Mouse (Mus musculus): Measurements from ENCODE around the gene Rslcan18. TPM values are rescaled to one million over a fixed set of nuclear protein-coding genes. Genes with fewer than 3 reads are reported as not detected.
"Not testable (repeated sequence)": the region's sequence is repeated elsewhere in the genome, so short reads cannot be mapped to it uniquely, and the experiment has no call there.

Gene Rslcan18
- 0.05 and 0.17 TPM in 2 replicates for polyA plus RNA-seq (2012; rRNA removed)

GRCm38 (mm10) chr13:67116163-67116562 is at the start of gene Rslcan18:
Gene Rslcan18 (minus strand): TSS chr13:67116263.
- not testable (repeated sequence) for H3K4me3 ChIP-seq (ENCODE audit: control insufficient read depth, insufficient read depth, low read length); H3K36me3 ChIP-seq (ENCODE audit: control insufficient read depth, insufficient read depth, low read length); H3K4me1 ChIP-seq (replicated peaks; ENCODE audit: control insufficient read depth, insufficient read depth, low read length); H3K27me3 ChIP-seq (ENCODE audit: control insufficient read depth, insufficient read depth, low read length); H3K27ac ChIP-seq (ENCODE audit: control insufficient read depth, insufficient read depth, low read length); DNase-seq
- 92% methylated on average over 8 of the region's 8 CpGs for WGBS

GRCm38 (mm10) chr13:67128038-67128721 is 12.1 kb upstream of the Rslcan18 start:
- WGBS: 2% methylated on average over 18 of the region's 18 CpGs
- H3K27ac ChIP-seq (ENCODE audit: control insufficient read depth, insufficient read depth, low read length): no peak overlapping the region
- H3K36me3 ChIP-seq (ENCODE audit: control insufficient read depth, insufficient read depth, low read length): no peaks in the 10 kb centered on the region

GRCm38 (mm10) chr13:67127507-67127906 is 11.4 kb upstream of the Rslcan18 start:
- 86% methylated on average over 10 of the region's 10 CpGs for WGBS
- not testable (repeated sequence) for H3K36me3 ChIP-seq (ENCODE audit: control insufficient read depth, insufficient read depth, low read length); H3K4me1 ChIP-seq (replicated peaks; ENCODE audit: control insufficient read depth, insufficient read depth, low read length); DNase-seq; H3K27ac ChIP-seq (ENCODE audit: control insufficient read depth, insufficient read depth, low read length); H3K4me3 ChIP-seq (ENCODE audit: control insufficient read depth, insufficient read depth, low read length); H3K27me3 ChIP-seq (ENCODE audit: control insufficient read depth, insufficient read depth, low read length)

More at GRCm38 (mm10) chr13:67128038-67128721, 12.1 kb upstream of the Rslcan18 start:
- no peaks in the 10 kb centered on the region for H3K27me3 ChIP-seq (ENCODE audit: control insufficient read depth, insufficient read depth, low read length)
- H3K4me3 ChIP-seq (ENCODE audit: control insufficient read depth, insufficient read depth, low read length): peak overlapping the region; percentile 94
- peaks cover 4% of the 10 kb centered on the region for H3K4me1 ChIP-seq (replicated peaks; ENCODE audit: control insufficient read depth, insufficient read depth, low read length)
- TF ChIP-seq POLR2A (IDR thresholded peaks at IDR 0.05; ENCODE audit: control insufficient read depth, extremely low read depth, insufficient read depth, low read length, poor library complexity) (0 out of 2 replicates have a peak, but pooled peaks have one; percentile 27), CTCF (IDR thresholded peaks at IDR 0.05; ENCODE audit: borderline replicate concordance, control insufficient read depth, extremely low read depth, insufficient read depth, low read length, poor library complexity) (no peak)
- peak; percentile 74 for DNase-seq

- TF ChIP-seq POLR2A (IDR thresholded peaks at IDR 0.05; ENCODE audit: control insufficient read depth, extremely low read depth, insufficient read depth, low read length, poor library complexity) (no peak), CTCF (IDR thresholded peaks at IDR 0.05; ENCODE audit: borderline replicate concordance, control insufficient read depth, extremely low read depth, insufficient read depth, low read length, poor library complexity) (no peak)
- H3K27ac ChIP-seq (ENCODE audit: control insufficient read depth, insufficient read depth, low read length): no peak overlapping the region
- no peaks in the 10 kb centered on the region for H3K36me3 ChIP-seq (ENCODE audit: control insufficient read depth, insufficient read depth, low read length)
- no peak overlapping the region for H3K4me3 ChIP-seq (ENCODE audit: control insufficient read depth, insufficient read depth, low read length)
- DNase-seq: no peak
- H3K4me1 ChIP-seq (replicated peaks; ENCODE audit: control insufficient read depth, insufficient read depth, low read length): peaks cover 4% of the 10 kb centered on the region
- WGBS: 94% methylated on average over 1 of the region's 1 CpGs
- H3K27me3 ChIP-seq (ENCODE audit: control insufficient read depth, insufficient read depth, low read length): no peaks in the 10 kb centered on the region
Observed at GRCm38 (mm10) chr13:67124460-67124859, 8.4 kb upstream of the Rslcan18 start.

- not testable (repeated sequence) for H3K4me3 ChIP-seq (ENCODE audit: control insufficient read depth, insufficient read depth, low read length)
Observed at GRCm38 (mm10) chr13:67121360-67121759, 5.3 kb upstream of the Rslcan18 start, which contains the start of gene Zfp759. Gene Zfp759 (plus strand): TSS chr13:67121660.

GRCm38 (mm10) chr13:67113287-67113686 is 2.8 kb downstream of the Rslcan18 start:
- no peak for DNase-seq
- Histone ChIP-seq H3K27ac (ENCODE audit: control insufficient read depth, insufficient read depth, low read length) (no peak overlapping the region), H3K4me3 (ENCODE audit: control insufficient read depth, insufficient read depth, low read length) (no peak overlapping the region), H3K36me3 (ENCODE audit: control insufficient read depth, insufficient read depth, low read length) (no peaks in the 10 kb centered on the region), H3K4me1 (replicated peaks; ENCODE audit: control insufficient read depth, insufficient read depth, low read length) (no peaks in the 10 kb centered on the region), H3K27me3 (ENCODE audit: control insufficient read depth, insufficient read depth, low read length) (no peaks in the 10 kb centered on the region)
- TF ChIP-seq CTCF (IDR thresholded peaks at IDR 0.05; ENCODE audit: borderline replicate concordance, control insufficient read depth, extremely low read depth, insufficient read depth, low read length, poor library complexity) (no peak), POLR2A (IDR thresholded peaks at IDR 0.05; ENCODE audit: control insufficient read depth, extremely low read depth, insufficient read depth, low read length, poor library complexity) (no peak)
- 96% methylated on average over 2 of the region's 2 CpGs for WGBS

More at GRCm38 (mm10) chr13:67121360-67121759, 5.3 kb upstream of the Rslcan18 start, which contains the start of gene Zfp759:
- H3K36me3 ChIP-seq (ENCODE audit: control insufficient read depth, insufficient read depth, low read length); DNase-seq; H3K4me1 ChIP-seq (replicated peaks; ENCODE audit: control insufficient read depth, insufficient read depth, low read length); H3K27me3 ChIP-seq (ENCODE audit: control insufficient read depth, insufficient read depth, low read length); H3K27ac ChIP-seq (ENCODE audit: control insufficient read depth, insufficient read depth, low read length): not testable (repeated sequence)

GRCm38 (mm10) chr13:67112096-67112495 is 4.0 kb downstream of the Rslcan18 start:
- H3K4me1 ChIP-seq (replicated peaks; ENCODE audit: control insufficient read depth, insufficient read depth, low read length): peaks cover 6% of the 10 kb centered on the region
- no peaks in the 10 kb centered on the region for H3K27me3 ChIP-seq (ENCODE audit: control insufficient read depth, insufficient read depth, low read length)
- DNase-seq: no peak
- no peak for TF ChIP-seq POLR2A (IDR thresholded peaks at IDR 0.05; ENCODE audit: control insufficient read depth, extremely low read depth, insufficient read depth, low read length, poor library complexity)
- TF ChIP-seq CTCF (IDR thresholded peaks at IDR 0.05; ENCODE audit: borderline replicate concordance, control insufficient read depth, extremely low read depth, insufficient read depth, low read length, poor library complexity): no peak
- no peak overlapping the region for H3K27ac ChIP-seq (ENCODE audit: control insufficient read depth, insufficient read depth, low read length)
- no peaks in the 10 kb centered on the region for H3K36me3 ChIP-seq (ENCODE audit: control insufficient read depth, insufficient read depth, low read length)
- whole genome bisulfite sequencing: 87% methylated on average over 12 of the region's 12 CpGs
- no peak overlapping the region for H3K4me3 ChIP-seq (ENCODE audit: control insufficient read depth, insufficient read depth, low read length)

All from thymus, adult 2 months (tissue).